Mouse (Mus musculus) embryonic stem cell, embryonic (primary cell): ENCODE results near the gene Rps6kc1.
"Not testable (repeated sequence)": the region's sequence is repeated elsewhere in the genome, so short reads cannot be mapped to it uniquely, and the experiment has no call there.

Experiments
- CTCF ChIA-PET, 4 experiments: fragments of 300-600 bp in 2 of 4; fragments of 350-600 bp in 2 of 4; sonication (Branson Sonifier 250); formaldehyde crosslinking; loops; one replicate each; lab custom pipeline; 2022; ENCODE audit warnings: inconsistent platforms in 2 of 4; lab: Charles Lee
- POLR2A ChIA-PET, 4 experiments: fragments of 300-600 bp in 2 of 4; fragments of 350-600 bp in 2 of 4; sonication (Branson Sonifier 250); formaldehyde crosslinking; loops; one replicate each; lab custom pipeline; 2022; ENCODE audit warnings: antibody characterized with exemption in 4 of 4, inconsistent platforms in 1 of 4; lab: Charles Lee

Gene Rps6kc1

GRCm38 (mm10) chr1:190911415-190912123, at the start of gene Rps6kc1:
TSS of gene Rps6kc1 (minus strand) at chr1:190911770.
- ChIA-PET POLR2A (interaction anchor here in 3 of 4 experiments (0.5 to 1.4 kb wide), 11 partner anchors 10 to 730 kb away, joined by 3 to 7 read pairs (median 3); partner anchors contain the start of genes Nsl1 (in 2 of the 3), Tatdn3 (in 2 of the 3) and Angel2 (in 1 of the 3)), CTCF (interaction anchor here in 3 of 4 experiments (0.6 to 0.9 kb wide), 4 partner anchors 33 to 396 kb away, joined by 3 to 9 read pairs (median 4); no protein-coding TSS in a partner anchor)

GRCm38 (mm10) chr1:190958821-190959220, 47.3 kb upstream of the Rps6kc1 start:
- CTCF ChIA-PET, result interaction anchor here in 1 of 4 experiments (1.5 kb wide), 1 partner anchor 330 kb away, joined by 3 read pairs; no protein-coding TSS in a partner anchor
- POLR2A ChIA-PET, result interaction anchor here in 1 of 4 experiments (2.2 kb wide), 1 partner anchor 12 kb away, joined by 6 read pairs; no protein-coding TSS in a partner anchor

GRCm38 (mm10) chr1:190953009-190953408, 41.4 kb upstream of the Rps6kc1 start:
- ChIA-PET CTCF (interaction anchor here in 2 of 4 experiments (0.7 to 1.5 kb wide), 4 partner anchors 8 to 36 kb away, joined by 3 to 5 read pairs (median 4); no protein-coding TSS in a partner anchor), POLR2A (interaction anchor here in 2 of 4 experiments (0.5 to 1.0 kb wide), 4 partner anchors 8 to 70 kb away, joined by 3 read pairs; no protein-coding TSS in a partner anchor)

GRCm38 (mm10) chr1:190951014-190951413, 39.4 kb upstream of the Rps6kc1 start:
- ChIA-PET CTCF (no interaction called here), POLR2A (interaction anchor here in 1 of 4 experiments (0.6 kb wide), 1 partner anchor 181 kb away, joined by 4 read pairs; no protein-coding TSS in a partner anchor)

- ChIA-PET CTCF (interaction anchor here in 3 of 4 experiments (0.5 to 1.1 kb wide), 5 partner anchors 8 to 911 kb away, joined by 3 to 6 read pairs (median 3); partner anchors contain the start of gene Flvcr1 (in 1 of the 3)), POLR2A (interaction anchor here in 3 of 4 experiments (0.6 to 1.9 kb wide), 6 partner anchors 30 to 117 kb away, joined by 3 to 4 read pairs (median 3); partner anchors contain the start of genes Flvcr1 (in 2 of the 3) and Vash2 (in 2 of the 3))
These were observed 37.3 kb upstream of the Rps6kc1 start for GRCm38 (mm10) chr1:190948846-190949245.

GRCm38 (mm10) chr1:190948439-190948838, 36.9 kb upstream of the Rps6kc1 start:
- ChIA-PET POLR2A (interaction anchor here in 3 of 4 experiments (1.0 to 1.9 kb wide), 6 partner anchors 31 to 115 kb away, joined by 3 to 4 read pairs (median 4); partner anchors contain the start of genes Flvcr1 (in 2 of the 3), Vash2 (in 2 of the 3), Nsl1 (in 1 of the 3) and Tatdn3 (in 1 of the 3)), CTCF (interaction anchor here in 2 of 4 experiments (0.6 to 1.1 kb wide), 3 partner anchors 78 to 340 kb away, joined by 3 read pairs; partner anchors contain the start of gene Flvcr1 (in 1 of the 2))

GRCm38 (mm10) chr1:190947986-190948385, 36.4 kb upstream of the Rps6kc1 start:
- ChIA-PET CTCF (interaction anchor here in 1 of 4 experiments (1.1 kb wide), 1 partner anchor 341 kb away, joined by 3 read pairs; no protein-coding TSS in a partner anchor), POLR2A (interaction anchor here in 2 of 4 experiments (1.0 to 1.9 kb wide), 3 partner anchors 31 to 115 kb away, joined by 3 to 4 read pairs (median 4); partner anchors contain the start of genes Nsl1 (in 1 of the 2), Tatdn3 (in 1 of the 2) and Vash2 (in 1 of the 2))

GRCm38 (mm10) chr1:190944109-190944760, 32.7 kb upstream of the Rps6kc1 start:
- ChIA-PET CTCF (interaction anchor here in 3 of 4 experiments (0.5 to 2.6 kb wide), 33 partner anchors 8 to 1148 kb away, joined by 3 to 23 read pairs (median 4); partner anchors contain the start of genes Nsl1 (in 1 of the 3), Rps6kc1 (in 1 of the 3), Tatdn3 (in 1 of the 3) and Traf5 (in 1 of the 3)), POLR2A (interaction anchor here (0.8 to 1.3 kb wide), 8 partner anchors 9 to 345 kb away, joined by 3 to 5 read pairs (median 3); partner anchors contain the start of genes Flvcr1 (in 2 of the 4), Nsl1 (in 1 of the 4) and Tatdn3 (in 1 of the 4))

GRCm38 (mm10) chr1:190939803-190940202, 28.2 kb upstream of the Rps6kc1 start:
- ChIA-PET CTCF (no interaction called here), POLR2A (no interaction called here)

- CTCF ChIA-PET, result no interaction called here
- POLR2A ChIA-PET, result no interaction called here
These were observed 18.6 kb upstream of the Rps6kc1 start for GRCm38 (mm10) chr1:190930181-190930580.

GRCm38 (mm10) chr1:190929010-190929695, 17.6 kb upstream of the Rps6kc1 start:
- ChIA-PET CTCF (interaction anchor here in 1 of 4 experiments (0.6 kb wide), 2 partner anchors 16 to 383 kb away, joined by 3 to 4 read pairs; no protein-coding TSS in a partner anchor), POLR2A (interaction anchor here in 3 of 4 experiments (1.2 to 1.7 kb wide), 4 partner anchors 9 to 1209 kb away, joined by 3 to 15 read pairs (median 4); partner anchors contain the start of genes Flvcr1 (in 2 of the 3) and Rcor3 (in 1 of the 3))

GRCm38 (mm10) chr1:190928370-190929009, 16.9 kb upstream of the Rps6kc1 start:
- ChIA-PET CTCF (interaction anchor here in 1 of 4 experiments (0.6 kb wide), 3 partner anchors 16 to 384 kb away, joined by 3 to 4 read pairs (median 4); no protein-coding TSS in a partner anchor), POLR2A (interaction anchor here (0.6 to 1.7 kb wide), 15 partner anchors 9 to 1210 kb away, joined by 3 to 15 read pairs (median 3); partner anchors contain the start of genes Flvcr1 (in 3 of the 4), Rps6kc1 (in 2 of the 4), Rcor3 (in 1 of the 4) and Vash2 (in 1 of the 4))

- CTCF ChIA-PET, result interaction anchor here in 1 of 4 experiments (0.6 kb wide), 1 partner anchor 76 kb away, joined by 4 read pairs; no protein-coding TSS in a partner anchor
- POLR2A ChIA-PET, result interaction anchor here (0.6 to 1.7 kb wide), 15 partner anchors 8 to 1211 kb away, joined by 3 to 15 read pairs (median 3); partner anchors contain the start of genes Flvcr1 (in 3 of the 4), Rps6kc1 (in 2 of the 4), Rcor3 (in 1 of the 4) and Vash2 (in 1 of the 4)
These were observed 16.3 kb upstream of the Rps6kc1 start for GRCm38 (mm10) chr1:190927751-190928369.

GRCm38 (mm10) chr1:190927311-190927710, 15.7 kb upstream of the Rps6kc1 start:
- ChIA-PET POLR2A (interaction anchor here in 3 of 4 experiments (0.9 to 1.7 kb wide), 7 partner anchors 7 to 99 kb away, joined by 3 to 15 read pairs (median 4); partner anchors contain the start of genes Flvcr1 (in 2 of the 3) and Rps6kc1 (in 1 of the 3)), CTCF (no interaction called here)

- CTCF ChIA-PET, result not testable (repeated sequence)
- POLR2A ChIA-PET, result interaction anchor here in 1 of 4 experiments (0.9 kb wide), 1 partner anchor 13 kb away, joined by 3 read pairs; no protein-coding TSS in a partner anchor
These were observed 13.2 kb upstream of the Rps6kc1 start, which contains the start of gene Angel2 for GRCm38 (mm10) chr1:190924812-190925211. TSS of gene Angel2 (plus strand) at chr1:190925112.
